Mouse (Mus musculus): Measurements from ENCODE around the gene Gpc6. TPM values are rescaled to one million over a fixed set of nuclear protein-coding genes. Genes with fewer than 3 reads are reported as not detected.

Gene Gpc6
- total and polyA plus RNA-seq, 3 experiments = not detected

DNA sequence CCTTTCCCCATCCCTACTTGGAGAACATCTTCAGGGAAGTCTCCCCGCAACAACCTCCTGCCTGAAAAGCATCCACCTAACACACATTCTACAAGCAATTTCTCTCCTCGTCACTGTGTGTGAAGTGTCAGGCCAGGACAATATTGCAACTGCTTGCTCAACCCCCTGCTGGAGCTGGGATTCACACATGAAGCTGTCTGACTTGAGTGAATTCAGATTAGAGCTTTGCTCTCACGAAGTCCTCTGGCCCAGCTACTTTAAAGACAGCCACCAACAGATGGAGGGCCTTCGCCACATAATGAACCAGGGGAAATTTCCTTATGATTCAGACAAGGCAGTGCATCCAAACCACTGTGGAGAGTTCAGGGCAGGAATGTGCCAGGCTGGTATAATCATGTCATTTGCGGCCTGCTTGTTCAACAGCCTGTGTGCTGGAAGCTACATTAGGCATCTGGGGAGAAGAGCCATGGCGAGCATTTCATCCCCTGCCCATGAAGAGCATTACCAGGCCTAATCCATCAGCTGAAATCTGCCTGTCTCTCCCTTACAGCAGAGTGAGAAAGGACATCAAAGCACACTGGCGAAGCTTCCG lies 858.7 kb downstream of the Gpc6 start:
- Histone ChIP-seq H3K27me3 (ENCODE audit: control insufficient read depth in 1 of 2, insufficient read depth in 2 of 2, low read length in 2 of 2) (no peaks in the 10 kb centered on the region), H3K36me3 (ENCODE audit: control insufficient read depth in 1 of 2, insufficient read depth in 2 of 2, low read length in 2 of 2) (no peaks in the 10 kb centered on the region), H3K9me3 (replicated peaks; ENCODE audit: insufficient read depth, low read length) (no peaks in the 10 kb centered on the region), H3K4me1 (ENCODE audit: control insufficient read depth in 1 of 2, insufficient read depth in 2 of 2, low read length in 2 of 2) (no peaks in the 10 kb centered on the region), H3K27ac (ENCODE audit: control insufficient read depth, low read depth, low read length) (no peak overlapping the region), H3K79me2 (ENCODE audit: control insufficient read depth, insufficient read depth, low read length, poor library complexity) (no peaks in the 10 kb centered on the region), H3K9ac (ENCODE audit: control insufficient read depth, low read depth, low read length, poor library complexity, severe bottlenecking) (no peak overlapping the region), H3K4me3 (ENCODE audit: control insufficient read depth in 1 of 2, insufficient read depth in 1 of 2, low read depth in 2 of 2, low read length in 2 of 2) (no peak overlapping the region)
- TF ChIP-seq USF1 (IDR thresholded peaks at IDR 0.05; ENCODE audit: low read depth, low read length) (no peak), UBTF (IDR thresholded peaks at IDR 0.05; ENCODE audit: borderline replicate concordance, insufficient read depth, low read depth, low read length) (no peak), CHD1 (IDR thresholded peaks at IDR 0.05; ENCODE audit: low read depth, low read length) (no peak), RAD21 (IDR thresholded peaks at IDR 0.05; ENCODE audit: low read depth, low read length) (no peak), BHLHE40 (IDR thresholded peaks at IDR 0.05; ENCODE audit: borderline replicate concordance, low read depth, low read length) (no peak), ZC3H11A (IDR thresholded peaks at IDR 0.05; ENCODE audit: low read depth, low read length) (no peak), NELFE (IDR thresholded peaks at IDR 0.05; ENCODE audit: low read depth, low read length) (no peak), ELF1 (IDR thresholded peaks at IDR 0.05; ENCODE audit: low read depth, low read length) (no peak), JUND (IDR thresholded peaks at IDR 0.05; ENCODE audit: low read depth, low read length) (no peak), EP300 (IDR thresholded peaks at IDR 0.05; ENCODE audit: low read depth in 1 of 2, low read length in 2 of 2) (no peak), MYC (IDR thresholded peaks at IDR 0.05; ENCODE audit: low read depth, low read length) (no peak), MAFK (IDR thresholded peaks at IDR 0.05; ENCODE audit: borderline replicate concordance, low read depth, low read length) (no peak), MAZ (IDR thresholded peaks at IDR 0.05; ENCODE audit: low read depth, low read length) (no peak), POLR2A (IDR thresholded peaks at IDR 0.05; ENCODE audit: control insufficient read depth in 1 of 2, insufficient read depth in 1 of 2, low read depth in 1 of 2, low read length in 2 of 2, poor library complexity in 1 of 2) (no peak), TAL1 (IDR thresholded peaks at IDR 0.05; ENCODE audit: low read length) (no peak), HCFC1 (IDR thresholded peaks at IDR 0.05; ENCODE audit: low read depth, low read length) (no peak), TCF12 (IDR thresholded peaks at IDR 0.05; ENCODE audit: low read depth, low read length) (no peak)
- no peak for DNase-seq (ENCODE audit: low read depth, low spot score)

DNA sequence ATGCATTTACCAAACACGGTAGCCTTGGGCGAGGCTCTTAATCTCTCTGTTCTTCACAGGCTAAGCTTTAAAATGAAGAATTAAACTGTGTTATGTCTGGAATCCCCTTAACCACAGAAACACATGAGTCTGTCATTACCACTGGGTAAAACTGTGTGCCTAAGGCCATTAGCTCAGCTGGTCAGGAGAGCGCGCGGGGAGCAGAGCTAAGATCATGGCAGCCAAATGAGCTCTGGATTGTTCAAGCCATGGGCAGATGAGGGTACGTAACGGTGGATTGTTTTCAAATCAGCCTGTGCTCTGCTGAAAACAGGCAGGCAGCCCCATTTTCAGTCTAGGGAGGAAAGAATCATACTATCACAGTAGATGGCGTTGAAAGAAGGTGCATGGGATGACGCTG lies 859.8 kb downstream of the Gpc6 start:
- TF ChIP-seq CHD1 (IDR thresholded peaks at IDR 0.05; ENCODE audit: low read depth, low read length) (no peak), E2F4 (IDR thresholded peaks at IDR 0.05; ENCODE audit: borderline replicate concordance, low read depth, low read length) (no peak), ELF1 (IDR thresholded peaks at IDR 0.05; ENCODE audit: low read depth, low read length) (no peak)
- no peaks in the 10 kb centered on the region for H3K27me3 ChIP-seq (ENCODE audit: control insufficient read depth in 1 of 2, insufficient read depth in 2 of 2, low read length in 2 of 2)
- H3K9me3 ChIP-seq (replicated peaks; ENCODE audit: insufficient read depth, low read length) = no peaks in the 10 kb centered on the region

More for the DNA sequence above, 859.8 kb downstream of the Gpc6 start:
- H3K4me3 ChIP-seq (ENCODE audit: control insufficient read depth in 1 of 2, insufficient read depth in 1 of 2, low read depth in 2 of 2, low read length in 2 of 2) = no peak overlapping the region
- no peak overlapping the region for H3K27ac ChIP-seq (ENCODE audit: control insufficient read depth, low read depth, low read length)
- no peaks in the 10 kb centered on the region for H3K36me3 ChIP-seq (ENCODE audit: control insufficient read depth in 1 of 2, insufficient read depth in 2 of 2, low read length in 2 of 2)
- DNase-seq (ENCODE audit: low read depth, low spot score) = no peak
- no peaks in the 10 kb centered on the region for H3K79me2 ChIP-seq (ENCODE audit: control insufficient read depth, insufficient read depth, low read length, poor library complexity)
- no peaks in the 10 kb centered on the region for H3K4me1 ChIP-seq (ENCODE audit: control insufficient read depth in 1 of 2, insufficient read depth in 2 of 2, low read length in 2 of 2)
- no peak overlapping the region for H3K9ac ChIP-seq (ENCODE audit: control insufficient read depth, low read depth, low read length, poor library complexity, severe bottlenecking)
